Mouse (Mus musculus): ENCODE data around the gene Scgb1a1. TPM values are rescaled to one million over a fixed set of nuclear protein-coding genes. Genes with fewer than 3 reads are reported as not detected.

The Scgb1a1 gene
- polyA plus RNA-seq, 2 experiments: not detected

DNA sequence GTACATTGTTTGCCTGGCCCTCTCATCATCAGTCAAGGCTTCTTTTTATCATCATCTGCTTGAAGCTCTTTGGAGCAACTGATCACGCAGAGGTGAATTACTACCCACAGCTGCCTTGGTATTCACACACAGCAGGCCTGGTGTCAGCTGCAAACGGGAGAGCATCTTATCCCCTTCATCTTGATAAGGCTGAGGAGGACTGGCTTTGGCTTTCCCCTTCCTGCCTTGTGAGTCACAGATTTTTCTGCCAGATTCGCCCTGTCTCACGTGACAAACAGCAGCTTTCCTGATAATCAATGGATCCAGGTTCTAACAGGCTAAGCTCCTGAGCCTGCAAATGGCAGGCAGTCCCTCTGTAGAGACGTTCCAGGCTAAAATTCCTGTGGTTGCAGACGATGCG lies 7.8 kb downstream of the Scgb1a1 start:
- no peak overlapping the region for H3K4me3 ChIP-seq (replicated peaks; ENCODE audit: low read length)
- no peak overlapping the region for H3K4me2 ChIP-seq (replicated peaks; ENCODE audit: low read depth, low read length, severe bottlenecking)
- ATAC-seq (ENCODE audit: low FRiP score, low read depth): no peak
- TF ChIP-seq POLR2A (IDR thresholded peaks at IDR 0.05; ENCODE audit: borderline replicate concordance, extremely low read depth, insufficient read depth, insufficient read length): no peak
- 28% methylated on average over 7 of the region's 7 CpGs for WGBS
- no peaks in the 10 kb centered on the region for H3K9me3 ChIP-seq (ENCODE audit: control insufficient read depth, low read length)
- no peaks in the 10 kb centered on the region for H3K27me3 ChIP-seq (ENCODE audit: control insufficient read depth, insufficient read depth, low read length)
- no peaks in the 10 kb centered on the region; the same call in 1 of the 2 replicates for H3K4me1 ChIP-seq (ENCODE audit: control insufficient read depth, insufficient read depth, low read length)
- no peaks in the 10 kb centered on the region for H3K36me3 ChIP-seq (ENCODE audit: control insufficient read depth, insufficient read depth, low read length)
- no peak overlapping the region for H3K9ac ChIP-seq (ENCODE audit: low read depth, low read length, severe bottlenecking)
- H3K27ac ChIP-seq (replicated peaks; ENCODE audit: low read depth, low read length): no peak overlapping the region
- no peak for DNase-seq (ENCODE audit: low spot score)

DNA sequence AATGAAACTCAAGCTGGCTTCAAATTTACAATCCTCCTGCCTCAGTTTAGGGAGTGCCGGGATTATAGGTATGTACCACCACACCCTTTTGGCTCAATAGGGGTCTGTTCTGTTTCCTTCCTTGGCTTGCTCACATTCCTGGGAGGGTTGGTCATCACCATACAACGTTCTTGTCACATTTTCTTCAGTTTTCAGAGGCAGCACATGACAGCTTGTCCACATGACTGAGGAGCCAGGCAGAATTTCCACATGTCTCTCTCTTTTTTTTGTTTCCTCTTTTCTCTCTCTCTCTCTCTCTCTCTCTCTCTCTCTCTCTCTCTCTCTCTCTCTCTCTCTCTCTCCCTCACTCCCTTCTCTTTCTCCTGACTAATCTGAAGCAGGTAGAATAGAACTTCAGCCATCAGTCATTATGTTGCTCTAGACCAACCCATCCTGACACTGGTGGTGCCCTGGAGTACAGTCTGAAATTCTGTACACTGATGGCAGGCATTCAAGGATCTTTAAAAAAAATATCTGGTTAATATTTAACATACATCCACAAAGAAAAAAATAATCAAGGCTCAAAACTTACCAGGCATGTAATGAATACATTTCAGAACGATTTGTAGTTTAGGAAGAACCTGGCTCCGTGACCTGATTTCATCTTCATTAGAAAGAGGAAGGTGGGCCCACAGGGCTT lies 10.6 kb downstream of the Scgb1a1 start:
- Histone ChIP-seq H3K4me2 (replicated peaks; ENCODE audit: low read depth, low read length, severe bottlenecking) (no peak overlapping the region), H3K27me3 (ENCODE audit: control insufficient read depth, insufficient read depth, low read length) (no peaks in the 10 kb centered on the region), H3K9me3 (ENCODE audit: control insufficient read depth, low read length) (no peaks in the 10 kb centered on the region), H3K9ac (ENCODE audit: low read depth, low read length, severe bottlenecking) (no peak overlapping the region), H3K4me3 (replicated peaks; ENCODE audit: low read length) (no peak overlapping the region), H3K36me3 (ENCODE audit: control insufficient read depth, insufficient read depth, low read length) (no peaks in the 10 kb centered on the region), H3K27ac (replicated peaks; ENCODE audit: low read depth, low read length) (no peak overlapping the region), H3K4me1 (ENCODE audit: control insufficient read depth, insufficient read depth, low read length) (no peaks in the 10 kb centered on the region; the same call in 1 of the 2 replicates)
- DNase-seq (ENCODE audit: low spot score): no peak
- no peak for ATAC-seq (ENCODE audit: low FRiP score, low read depth)
- WGBS: 74% methylated on average over 4 of the region's 4 CpGs
- TF ChIP-seq POLR2A (IDR thresholded peaks at IDR 0.05; ENCODE audit: borderline replicate concordance, extremely low read depth, insufficient read depth, insufficient read length): no peak

DNA sequence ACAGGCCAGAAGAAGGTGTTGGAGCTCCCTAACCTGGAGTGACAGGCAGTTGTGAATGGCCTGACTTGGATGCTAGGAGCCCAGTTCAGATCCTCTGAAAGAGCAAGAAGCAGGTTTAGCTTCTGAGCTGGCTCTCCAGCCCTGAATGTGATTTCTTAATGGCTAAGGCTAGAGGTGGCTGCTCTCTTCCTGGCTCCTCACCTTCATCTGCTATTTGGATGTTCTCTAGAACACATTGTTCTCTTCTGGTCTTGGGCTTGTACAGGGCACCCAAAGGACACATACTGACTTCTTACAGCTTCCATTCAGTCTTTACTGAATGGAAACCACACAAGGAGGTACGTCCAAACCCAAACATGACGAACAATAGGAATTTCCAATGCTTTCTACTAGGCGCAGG lies 11.7 kb downstream of the Scgb1a1 start:
- Histone ChIP-seq H3K27me3 (ENCODE audit: control insufficient read depth, insufficient read depth, low read length) (no peaks in the 10 kb centered on the region), H3K4me3 (replicated peaks; ENCODE audit: low read length) (no peak overlapping the region), H3K4me2 (replicated peaks; ENCODE audit: low read depth, low read length, severe bottlenecking) (no peak overlapping the region), H3K9ac (ENCODE audit: low read depth, low read length, severe bottlenecking) (no peak overlapping the region), H3K36me3 (ENCODE audit: control insufficient read depth, insufficient read depth, low read length) (no peaks in the 10 kb centered on the region), H3K9me3 (ENCODE audit: control insufficient read depth, low read length) (no peaks in the 10 kb centered on the region), H3K27ac (replicated peaks; ENCODE audit: low read depth, low read length) (no peak overlapping the region), H3K4me1 (ENCODE audit: control insufficient read depth, insufficient read depth, low read length) (peaks cover 5% of the 10 kb centered on the region)
- TF ChIP-seq POLR2A (IDR thresholded peaks at IDR 0.05; ENCODE audit: borderline replicate concordance, extremely low read depth, insufficient read depth, insufficient read length): no peak
- no peak for DNase-seq (ENCODE audit: low spot score)
- WGBS: 95% methylated on average over 3 of the region's 3 CpGs
- no peak for ATAC-seq (ENCODE audit: low FRiP score, low read depth)

DNA sequence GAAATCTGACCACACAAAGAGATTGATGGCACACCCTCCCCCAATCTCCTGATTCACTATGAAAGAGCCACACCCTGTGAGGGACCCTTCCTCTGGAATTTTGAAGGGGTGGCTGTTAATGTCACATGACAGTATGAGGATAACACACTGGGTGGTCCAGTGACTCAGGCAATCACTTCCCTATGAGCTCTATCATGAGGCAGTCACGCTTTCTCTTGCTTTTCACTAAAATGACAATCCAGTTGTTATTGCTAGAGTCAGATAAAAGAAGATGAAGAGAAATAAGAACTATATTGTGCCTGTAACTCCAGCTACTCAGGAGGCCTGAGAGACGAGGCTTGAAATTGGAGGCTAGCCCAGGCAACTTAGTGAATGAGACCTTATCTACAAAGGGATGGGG lies 12.2 kb downstream of the Scgb1a1 start:
- DNase-seq (ENCODE audit: low spot score): no peak
- H3K9ac ChIP-seq (ENCODE audit: low read depth, low read length, severe bottlenecking): no peak overlapping the region
- H3K9me3 ChIP-seq (ENCODE audit: control insufficient read depth, low read length): no peaks in the 10 kb centered on the region
- 74% methylated on average over 2 of the region's 2 CpGs for WGBS
- H3K4me2 ChIP-seq (replicated peaks; ENCODE audit: low read depth, low read length, severe bottlenecking): no peak overlapping the region
- H3K27ac ChIP-seq (replicated peaks; ENCODE audit: low read depth, low read length): no peak overlapping the region
- no peaks in the 10 kb centered on the region for H3K27me3 ChIP-seq (ENCODE audit: control insufficient read depth, insufficient read depth, low read length)
- H3K4me3 ChIP-seq (replicated peaks; ENCODE audit: low read length): no peak overlapping the region
- no peak for TF ChIP-seq POLR2A (IDR thresholded peaks at IDR 0.05; ENCODE audit: borderline replicate concordance, extremely low read depth, insufficient read depth, insufficient read length)
- H3K36me3 ChIP-seq (ENCODE audit: control insufficient read depth, insufficient read depth, low read length): no peaks in the 10 kb centered on the region
- peaks cover 9% of the 10 kb centered on the region for H3K4me1 ChIP-seq (ENCODE audit: control insufficient read depth, insufficient read depth, low read length)
- ATAC-seq (ENCODE audit: low FRiP score, low read depth): no peak

DNA sequence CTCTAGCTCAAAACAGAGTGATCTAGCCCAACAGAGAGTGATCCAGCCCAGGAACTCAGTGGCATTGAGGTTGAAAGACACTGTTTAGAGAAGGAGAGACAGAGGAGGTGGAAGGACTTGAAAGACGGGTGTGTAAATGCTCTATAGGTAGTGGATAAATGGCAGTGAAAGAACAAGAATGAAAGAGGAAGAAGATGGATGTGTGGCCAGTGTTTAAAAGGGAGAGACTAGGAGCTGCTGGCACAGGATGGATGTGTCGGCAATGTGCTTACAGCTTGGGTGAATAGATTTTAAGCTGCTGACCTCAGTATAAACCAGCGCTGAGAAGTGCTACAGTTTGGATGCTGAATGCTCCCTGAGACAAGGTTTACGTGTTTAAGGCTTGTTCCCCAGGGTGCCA lies 13.3 kb downstream of the Scgb1a1 start:
- Histone ChIP-seq H3K27me3 (ENCODE audit: control insufficient read depth, insufficient read depth, low read length) (no peaks in the 10 kb centered on the region), H3K4me2 (replicated peaks; ENCODE audit: low read depth, low read length, severe bottlenecking) (no peak overlapping the region), H3K4me1 (ENCODE audit: control insufficient read depth, insufficient read depth, low read length) (peaks cover 19% of the 10 kb centered on the region), H3K36me3 (ENCODE audit: control insufficient read depth, insufficient read depth, low read length) (no peaks in the 10 kb centered on the region), H3K9me3 (ENCODE audit: control insufficient read depth, low read length) (no peaks in the 10 kb centered on the region), H3K4me3 (replicated peaks; ENCODE audit: low read length) (no peak overlapping the region), H3K27ac (replicated peaks; ENCODE audit: low read depth, low read length) (no peak overlapping the region), H3K9ac (ENCODE audit: low read depth, low read length, severe bottlenecking) (no peak overlapping the region)
- 53% methylated on average over 4 of the region's 4 CpGs for WGBS
- no peak for ATAC-seq (ENCODE audit: low FRiP score, low read depth)
- TF ChIP-seq POLR2A (IDR thresholded peaks at IDR 0.05; ENCODE audit: borderline replicate concordance, extremely low read depth, insufficient read depth, insufficient read length): no peak
- no peak for DNase-seq (ENCODE audit: low spot score)

Measured in limb, embryonic 14.5 days (tissue).